Mouse (Mus musculus) skeletal muscle tissue, adult 2 months (tissue): Measurements from ENCODE around the gene 1700042G07Rik.
A peak's percentile ranks its signal among the peaks of the same experiment; 100 is the strongest.
"Not testable (repeated sequence)": the region's sequence is repeated elsewhere in the genome, so short reads cannot be mapped to it uniquely, and the experiment has no call there.

Source experiments
- DNase-seq: peaks from one replicate; pipeline ENCODE4 v3.0.0-alpha.2; 2012; ENCODE audit warnings: low read depth, low spot score

The 1700042G07Rik gene

DNA sequence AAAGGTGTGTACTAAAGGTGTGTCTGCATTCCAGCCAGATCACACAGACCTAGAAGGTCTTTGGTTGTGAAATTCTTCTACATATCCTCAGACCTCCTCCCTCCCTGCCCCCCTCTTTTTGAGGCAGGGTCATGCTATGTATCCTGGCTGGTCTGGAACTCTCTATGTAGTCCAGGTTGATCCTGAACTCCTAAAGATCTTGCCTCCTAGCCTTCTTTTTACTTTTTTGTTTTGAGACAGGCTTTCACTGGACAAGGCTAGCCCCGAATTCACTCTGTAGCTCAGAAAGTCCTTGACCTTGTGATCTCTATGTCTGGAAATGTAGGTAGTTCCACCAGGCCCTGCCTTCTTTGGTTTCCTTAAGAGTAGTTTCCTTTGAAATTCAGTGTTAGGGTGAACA, 35.7 kb downstream of the 1700042G07Rik start:
- DNase-seq = no peak

DNA sequence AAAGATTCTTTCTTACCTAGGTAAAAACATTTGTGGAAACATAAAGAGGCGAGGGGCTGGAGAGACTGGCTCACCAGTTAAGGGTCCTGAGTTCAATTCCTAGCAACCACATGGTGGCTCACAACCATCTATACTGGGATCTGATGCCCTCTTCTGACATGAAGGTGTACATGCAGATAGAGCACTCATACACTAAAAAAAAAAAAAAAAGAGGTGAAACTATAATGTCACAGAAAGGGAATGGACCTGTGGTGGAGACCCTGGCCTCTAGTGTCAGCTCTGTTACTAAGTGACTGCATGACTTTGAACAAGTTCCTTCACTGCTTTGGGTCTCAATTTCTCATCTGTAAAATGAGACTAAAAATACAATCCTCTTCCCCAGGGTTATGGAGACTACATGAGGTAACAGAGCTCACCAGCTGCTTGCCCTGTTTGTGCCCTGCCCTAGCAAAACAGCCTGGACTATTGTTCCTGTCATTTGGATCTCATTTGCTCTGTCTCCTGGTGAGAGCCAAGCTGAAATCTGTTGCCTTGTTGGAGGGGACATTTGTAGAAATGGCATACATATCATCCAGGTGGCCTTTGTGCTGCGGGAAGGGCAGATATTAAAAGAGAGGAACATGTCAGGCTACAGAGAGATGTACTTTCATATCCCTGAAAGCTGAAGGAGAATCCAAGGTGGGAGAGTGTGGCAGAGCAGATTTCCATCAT, 42.9 kb downstream of the 1700042G07Rik start:
- no peak for DNase-seq

DNA sequence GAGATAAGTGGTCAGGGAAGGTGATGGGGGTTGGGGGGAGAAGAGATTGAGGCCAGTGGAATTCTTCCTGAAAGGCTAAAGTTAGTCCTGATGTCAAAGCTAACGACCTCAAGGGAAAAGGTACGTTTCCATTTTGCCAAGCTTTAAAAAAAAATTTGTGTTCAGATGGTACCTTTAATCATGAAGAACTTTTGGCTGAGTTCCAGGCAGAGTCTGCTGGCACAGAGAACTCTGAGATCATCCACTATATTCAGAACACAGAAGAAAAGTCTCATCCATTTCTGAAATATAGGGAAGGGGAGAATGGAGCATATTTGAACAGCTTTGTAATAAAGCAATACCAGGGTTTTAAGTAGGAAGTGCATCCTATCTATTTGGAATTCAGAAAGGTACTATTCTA, 43.9 kb downstream of the 1700042G07Rik start:
- no peak for DNase-seq

DNA sequence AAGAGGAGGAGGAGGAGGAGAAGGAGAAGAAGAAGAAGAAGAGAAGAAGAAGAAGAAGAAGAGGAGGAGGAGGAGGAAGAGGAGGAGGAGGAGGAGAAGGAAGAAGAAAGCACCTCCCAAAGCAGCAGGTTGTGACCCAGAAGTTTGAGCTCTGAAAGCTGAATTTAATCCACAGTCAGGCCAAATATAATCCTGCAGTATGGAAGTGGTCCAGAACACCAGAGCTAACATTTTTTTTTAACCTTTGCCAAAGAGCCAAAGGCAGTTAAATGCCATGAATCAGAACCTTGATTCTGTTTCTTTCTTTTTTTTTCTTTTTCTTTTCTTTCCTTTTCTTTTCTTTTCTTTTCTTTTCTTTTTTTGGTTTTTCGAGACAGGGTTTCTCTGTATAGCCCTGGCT, 44.5 kb downstream of the 1700042G07Rik start:
- DNase-seq = not testable (repeated sequence)

DNA sequence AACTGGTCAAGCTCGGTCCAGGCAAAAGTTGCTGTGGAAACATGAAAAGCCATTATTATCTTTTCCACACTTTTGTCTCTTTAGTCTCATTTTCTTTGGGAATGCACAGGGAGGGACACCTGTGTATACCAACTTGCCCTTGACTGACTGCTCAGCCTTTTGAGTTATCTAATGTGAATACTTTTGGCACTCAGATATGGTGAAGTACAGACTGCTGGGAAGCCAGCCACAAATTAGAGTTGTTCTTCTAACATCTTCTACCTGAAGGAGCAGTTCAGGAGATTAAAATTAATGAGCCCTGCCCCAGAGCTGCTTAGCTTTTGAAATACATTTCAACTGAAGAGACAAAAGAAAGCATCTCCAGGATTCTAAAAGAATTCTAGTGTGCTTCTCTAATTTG, 45.9 kb downstream of the 1700042G07Rik start:
- DNase-seq = no peak

DNA sequence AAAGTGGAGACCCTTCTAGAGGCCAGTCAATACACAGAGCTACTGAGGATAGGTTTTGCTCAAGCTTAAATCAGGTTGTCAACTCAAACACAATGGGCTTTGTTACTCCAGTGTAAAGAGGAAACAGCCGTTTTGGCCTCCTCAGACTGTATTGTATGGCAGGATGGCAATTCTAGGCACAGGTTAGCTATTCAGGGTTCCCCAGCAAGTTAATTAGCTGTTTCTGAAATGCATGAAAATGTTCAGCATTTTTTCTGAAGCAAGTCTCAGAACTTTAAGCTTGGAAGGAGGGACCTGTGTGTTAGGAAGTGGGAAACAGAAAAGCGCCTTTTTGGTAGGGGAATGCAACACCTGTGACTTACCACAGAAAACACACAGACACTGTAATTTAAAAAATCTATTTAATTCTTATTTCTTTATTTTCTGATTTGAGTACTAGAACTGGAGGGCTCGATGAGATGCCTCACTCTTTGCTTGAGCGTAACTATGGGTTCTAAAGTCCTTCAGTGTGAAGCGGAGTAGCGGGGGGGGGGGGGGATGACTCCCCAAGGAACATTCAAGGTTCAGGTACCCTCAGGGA, 47.0 kb downstream of the 1700042G07Rik start:
- DNase-seq = no peak

DNA sequence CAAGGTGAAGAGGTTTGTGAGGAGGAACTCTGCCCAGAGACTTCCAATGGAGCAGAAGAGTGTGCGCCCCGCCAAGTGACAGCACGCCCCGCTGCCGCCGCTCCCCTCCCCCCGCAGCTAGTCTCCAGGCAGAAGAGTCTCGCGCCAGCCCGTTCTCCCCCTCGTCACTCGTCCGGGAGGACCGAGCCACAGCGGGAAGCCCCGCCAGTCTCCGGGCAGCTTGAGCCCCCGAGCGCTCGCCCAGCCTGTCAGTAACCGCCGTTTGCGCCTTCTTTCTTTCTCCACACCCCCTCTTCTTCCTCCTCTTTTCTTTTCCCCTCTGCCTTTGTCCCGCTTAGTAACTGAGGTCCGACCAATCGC, 47.6 kb downstream of the 1700042G07Rik start:
- no peak for DNase-seq

DNA sequence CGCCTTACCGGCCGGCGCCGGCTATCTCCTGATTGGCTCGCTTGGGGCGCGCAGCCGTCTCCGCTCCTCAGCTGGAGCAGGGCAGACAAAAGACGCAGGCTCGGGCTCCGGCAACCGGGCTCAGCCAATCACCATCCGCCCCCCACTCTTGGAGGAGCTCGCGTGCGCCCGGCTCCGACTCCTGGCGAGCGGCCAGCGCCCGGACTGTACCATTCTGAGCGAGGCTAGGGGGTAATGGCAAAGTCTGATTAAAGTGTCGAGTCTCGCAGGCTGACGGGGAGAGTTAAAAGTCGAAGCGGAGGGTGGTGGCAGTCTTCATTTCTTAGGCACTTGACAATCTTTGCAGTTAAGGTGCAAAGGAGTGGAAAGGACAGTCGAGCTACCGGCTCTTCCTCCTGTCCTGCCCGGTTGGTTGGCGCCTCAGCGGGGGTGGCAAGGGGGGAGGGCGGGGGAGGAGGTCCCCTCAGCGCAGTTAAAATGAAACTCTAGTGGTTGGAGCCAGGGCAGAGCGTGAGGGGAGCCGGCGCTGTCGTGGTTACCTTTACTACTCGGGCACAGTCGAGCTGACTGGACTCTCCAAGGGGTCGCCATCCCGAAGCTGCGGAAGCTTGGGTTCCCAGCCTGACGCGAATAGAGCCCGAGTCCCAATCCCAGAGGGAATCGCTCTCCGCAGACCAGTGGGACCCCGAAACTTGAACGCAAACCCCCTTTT, 48.1 kb downstream of the 1700042G07Rik start, which contains the start of gene Pik3r3:
Pik3r3 (plus strand) TSS at position 479 of the 712 bp plus-strand sequence.
- peak; percentile 99 for DNase-seq

DNA sequence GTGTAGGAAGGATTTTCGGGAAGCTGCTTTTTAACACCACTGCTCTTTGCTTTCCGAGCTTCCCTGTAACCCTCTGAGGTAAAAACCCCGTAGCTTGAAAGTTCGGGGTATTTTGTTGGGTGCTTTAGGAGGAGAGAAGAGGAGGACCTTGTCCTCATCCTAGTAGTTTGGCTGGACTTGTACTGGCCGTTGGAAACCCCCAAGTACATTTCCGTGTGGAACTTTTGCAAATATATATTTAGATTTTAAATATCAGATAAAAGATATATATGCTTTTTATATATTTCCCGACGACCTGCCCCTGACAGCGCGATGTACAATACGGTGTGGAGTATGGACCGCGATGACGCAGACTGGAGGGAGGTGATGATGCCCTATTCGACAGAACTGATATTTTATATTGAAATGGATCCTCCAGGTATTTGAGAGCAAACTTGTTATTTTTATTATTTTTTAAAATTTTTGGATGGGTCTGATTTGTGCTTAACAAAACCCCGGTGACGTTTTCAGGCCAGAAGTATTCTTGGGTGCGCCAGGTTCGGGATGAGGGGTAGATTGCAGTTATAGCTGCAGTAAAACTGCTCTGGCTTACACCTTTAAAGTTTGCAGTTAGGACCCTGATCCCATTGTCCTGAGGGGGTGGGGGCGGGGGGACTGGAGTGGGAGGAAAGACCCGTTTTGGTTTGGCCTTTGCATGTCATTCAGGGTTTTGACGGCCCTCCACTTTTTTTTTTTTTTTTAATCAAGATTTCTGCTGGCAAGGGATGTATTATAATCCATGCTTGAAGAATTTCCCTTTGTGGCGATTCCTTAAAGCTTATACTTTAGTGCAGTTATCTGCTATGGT, 49.0 kb downstream of the 1700042G07Rik start:
- DNase-seq = no peak

DNA sequence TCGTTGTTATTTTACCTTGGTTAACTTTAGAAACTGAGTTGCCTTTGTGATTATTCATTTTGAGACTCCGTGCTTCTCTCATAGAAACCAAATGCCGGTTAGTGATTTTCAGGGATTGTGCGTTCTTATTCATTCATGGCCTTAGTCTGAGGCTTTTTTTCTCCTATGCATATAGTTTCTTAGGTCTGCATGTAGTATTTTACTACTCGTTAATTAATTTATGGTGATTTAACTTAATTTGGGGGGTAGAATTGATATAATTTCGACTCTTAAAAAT, 49.6 kb downstream of the 1700042G07Rik start:
- DNase-seq = no peak
